Mouse (Mus musculus) adipocyte (in vitro differentiated cells): ENCODE data around the gene Hcrt.

ENCODE experiments used
- DNase-seq: peaks from one replicate; pipeline ENCODE4 v3.0.0-alpha.2; 2016; ENCODE audit warnings: low spot score

Hcrt gene

DNA sequence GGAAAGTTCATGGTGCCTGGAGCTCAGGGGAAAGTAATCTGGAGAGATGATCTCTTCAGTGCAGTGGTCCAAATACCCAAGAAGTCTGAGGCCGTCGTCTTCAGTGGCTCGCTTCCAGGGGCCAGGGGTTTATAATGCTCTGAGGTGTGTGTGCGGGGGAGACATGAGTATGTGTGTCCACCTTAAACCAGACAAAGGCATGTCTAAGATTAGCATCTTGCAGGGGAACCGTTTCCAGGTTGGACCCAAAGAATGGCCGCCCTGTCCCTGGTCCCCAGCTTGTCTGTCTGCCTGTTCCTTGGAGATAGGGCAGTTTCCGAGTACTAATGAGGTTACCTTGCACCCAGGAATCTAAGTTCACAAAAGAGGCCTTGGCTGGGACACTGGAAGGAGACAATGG is at the start of gene Hcrt:
TSS of gene Hcrt (minus strand) at position 101 of the 400 bp plus-strand sequence.
- DNase-seq, result no peak

DNA sequence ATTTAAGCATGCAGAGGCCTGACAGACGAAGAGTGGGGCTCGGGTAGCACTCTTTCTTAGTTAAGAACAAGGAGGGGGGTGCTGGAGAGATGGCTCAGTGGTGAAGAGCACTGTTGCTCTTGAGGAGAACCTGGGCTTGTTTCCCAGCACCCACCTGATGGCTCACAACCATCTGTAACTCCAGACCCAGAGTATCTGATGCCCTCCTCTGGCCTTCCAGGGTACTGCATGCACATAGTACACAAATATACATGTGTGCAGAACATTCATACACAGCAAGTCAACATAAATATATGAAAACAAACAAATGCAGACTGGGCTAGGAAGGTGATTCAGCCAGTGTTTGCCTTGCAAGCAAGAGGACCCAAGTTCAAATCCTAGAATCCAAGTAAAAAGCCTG is 48.4 kb upstream of the Hcrt start:
- DNase-seq, result no peak

DNA sequence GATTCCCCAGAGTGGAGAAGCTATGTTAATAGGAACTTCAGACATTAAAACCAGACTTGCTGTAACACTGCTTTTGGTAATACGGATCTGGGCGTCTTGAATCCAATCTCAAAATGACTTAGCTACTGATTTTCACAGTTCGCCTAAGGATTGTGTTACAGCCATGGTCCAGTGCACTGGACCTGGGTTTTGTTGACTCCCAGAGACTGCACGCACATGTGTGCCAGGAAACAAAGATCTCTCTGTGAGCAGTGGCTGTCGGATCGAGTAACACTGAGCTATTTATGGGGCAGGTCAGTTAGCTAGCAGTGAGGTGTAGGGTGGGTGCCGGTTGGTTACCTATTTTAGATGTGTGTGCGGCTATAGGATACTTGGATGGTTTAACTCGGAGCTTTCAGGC is 47.8 kb upstream of the Hcrt start:
- DNase-seq, result no peak

DNA sequence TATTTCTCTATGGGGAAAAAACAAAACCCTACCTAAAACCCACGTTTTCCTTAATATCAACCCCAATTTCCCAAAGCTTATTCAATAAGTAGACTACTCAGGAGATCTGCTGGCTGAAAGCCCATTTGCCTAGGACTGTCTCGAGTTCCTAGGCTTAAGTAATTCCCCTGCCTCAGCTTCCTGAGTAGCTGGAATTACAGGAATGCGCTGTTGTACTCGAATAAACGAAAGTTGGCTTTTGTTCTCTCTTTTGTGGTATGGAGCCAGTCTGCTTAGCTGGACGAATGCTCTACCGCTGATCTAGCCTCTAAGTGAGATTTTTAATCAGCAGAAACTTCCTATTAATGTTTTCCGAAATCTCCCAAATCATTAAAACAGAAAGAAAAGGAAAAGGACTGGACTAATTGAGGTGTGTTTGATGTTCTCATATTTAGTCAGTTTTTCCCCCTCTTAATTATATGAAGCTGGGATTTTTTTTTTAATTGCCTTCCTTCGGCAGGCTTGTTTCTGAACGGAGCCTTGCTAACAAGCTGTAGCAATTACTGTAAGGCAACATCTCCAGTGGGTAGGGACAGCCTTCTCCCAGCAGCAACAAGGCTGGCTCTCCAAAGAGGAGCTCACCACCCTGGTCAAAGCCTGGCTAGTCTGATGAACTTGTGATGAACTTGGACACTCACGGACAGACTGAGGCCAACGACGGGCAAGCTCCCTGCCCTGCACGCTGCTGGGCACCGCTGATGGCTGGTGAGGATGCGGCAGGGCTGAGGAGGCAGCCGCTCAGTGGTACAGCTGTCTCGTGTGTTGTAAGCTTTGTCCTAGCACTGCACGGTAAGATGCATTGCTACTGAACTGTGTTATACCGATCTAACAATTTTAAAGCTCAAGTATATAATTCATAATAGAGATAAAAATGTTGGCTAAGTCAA is 43.9 kb upstream of the Hcrt start:
- DNase-seq, result no peak

DNA sequence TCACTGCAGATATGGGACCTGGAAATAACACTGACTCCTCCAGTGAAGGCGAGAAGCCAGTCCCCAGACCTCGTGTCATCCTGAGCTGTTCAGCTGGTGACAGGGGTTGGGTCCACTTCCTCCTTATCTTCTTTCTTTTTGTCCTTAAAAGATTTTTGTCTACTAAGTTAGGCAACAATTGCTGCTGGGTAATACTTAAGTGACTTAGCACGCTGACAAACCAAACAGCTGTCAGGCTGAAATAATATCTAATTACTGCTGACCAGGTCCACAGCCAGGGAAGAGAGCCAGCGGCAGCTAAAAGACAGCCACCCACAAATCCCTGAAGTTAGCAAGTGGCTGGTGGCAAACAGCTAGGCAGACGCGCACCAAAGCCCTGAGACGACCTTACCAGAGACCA is 42.8 kb upstream of the Hcrt start:
- DNase-seq, result no peak

DNA sequence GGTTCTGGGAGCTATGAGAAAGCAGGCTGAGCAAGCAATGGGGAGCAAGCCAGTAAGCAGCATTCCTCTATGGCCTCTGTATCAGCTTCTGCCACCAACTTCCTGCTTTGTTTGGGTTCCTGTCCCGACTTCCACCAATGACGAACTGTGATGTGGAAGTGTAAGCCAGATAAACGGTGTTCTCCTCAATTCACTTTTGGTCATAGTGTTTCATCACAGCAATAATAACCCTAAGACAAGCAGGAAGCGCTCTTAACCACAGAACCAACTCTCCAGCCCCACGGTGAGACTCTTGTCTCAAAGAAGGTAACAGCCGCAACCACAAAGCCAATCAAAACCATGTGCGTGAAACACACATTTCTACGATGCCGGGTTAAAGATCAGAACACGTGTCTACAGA is 41.7 kb upstream of the Hcrt start:
- no peak for DNase-seq

DNA sequence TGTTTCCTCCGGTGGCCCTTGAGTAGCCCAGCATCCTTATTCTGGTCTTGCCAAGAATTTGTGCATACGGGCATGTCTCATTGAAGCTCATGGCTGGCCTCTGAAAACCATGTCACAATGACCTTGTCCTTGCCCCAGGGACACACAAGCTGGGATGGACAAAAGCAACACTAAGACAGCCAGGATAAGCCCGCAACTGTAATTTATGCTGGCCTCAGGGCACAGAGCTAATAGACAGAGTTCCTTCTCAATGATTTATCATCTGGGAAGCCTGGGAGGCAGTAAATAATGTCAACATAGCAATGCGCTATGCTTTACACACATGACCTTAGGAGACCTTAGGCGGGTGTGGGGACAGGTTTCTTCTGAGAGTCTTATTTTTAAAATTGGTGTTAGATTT is 36.7 kb upstream of the Hcrt start:
- DNase-seq, result no peak

DNA sequence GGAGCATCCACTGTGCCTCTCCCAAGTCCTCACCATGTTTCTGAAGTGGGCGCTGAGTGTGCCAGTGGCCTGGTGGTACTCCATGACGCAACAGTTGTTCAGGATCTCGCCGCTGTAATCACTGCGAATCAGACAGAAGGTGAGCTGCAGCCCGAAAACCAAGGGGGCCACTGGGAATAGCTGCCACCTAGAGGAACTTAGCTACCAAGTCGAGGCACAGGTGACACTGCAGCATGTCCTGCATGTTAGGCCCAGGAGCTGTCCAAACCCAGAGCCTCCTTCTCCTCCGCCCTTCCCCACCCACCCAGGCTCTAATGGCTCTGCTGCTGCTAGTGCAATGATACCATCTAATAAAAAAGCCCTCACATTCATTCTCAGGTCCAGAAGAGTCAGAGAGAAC is 33.9 kb upstream of the Hcrt start:
- DNase-seq, result no peak

DNA sequence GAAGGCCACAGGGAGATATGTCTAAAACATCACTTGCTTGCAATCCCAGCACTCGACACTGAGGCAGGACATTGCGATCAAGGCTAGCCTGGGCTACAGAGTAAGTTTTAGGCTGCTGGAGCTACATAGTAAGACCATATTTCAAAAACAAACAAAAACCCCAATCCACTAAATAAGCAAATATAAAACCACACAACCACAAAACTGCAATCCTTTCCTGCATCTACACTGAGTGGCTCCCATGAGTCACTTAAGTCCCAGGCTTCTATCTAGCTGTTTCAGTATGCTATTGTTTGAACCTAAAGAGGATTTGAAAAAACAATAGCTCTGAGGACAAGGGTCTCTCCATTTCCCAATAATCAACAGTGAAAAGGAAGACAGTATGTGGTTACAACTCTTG is 32.7 kb upstream of the Hcrt start:
- DNase-seq, result no peak

DNA sequence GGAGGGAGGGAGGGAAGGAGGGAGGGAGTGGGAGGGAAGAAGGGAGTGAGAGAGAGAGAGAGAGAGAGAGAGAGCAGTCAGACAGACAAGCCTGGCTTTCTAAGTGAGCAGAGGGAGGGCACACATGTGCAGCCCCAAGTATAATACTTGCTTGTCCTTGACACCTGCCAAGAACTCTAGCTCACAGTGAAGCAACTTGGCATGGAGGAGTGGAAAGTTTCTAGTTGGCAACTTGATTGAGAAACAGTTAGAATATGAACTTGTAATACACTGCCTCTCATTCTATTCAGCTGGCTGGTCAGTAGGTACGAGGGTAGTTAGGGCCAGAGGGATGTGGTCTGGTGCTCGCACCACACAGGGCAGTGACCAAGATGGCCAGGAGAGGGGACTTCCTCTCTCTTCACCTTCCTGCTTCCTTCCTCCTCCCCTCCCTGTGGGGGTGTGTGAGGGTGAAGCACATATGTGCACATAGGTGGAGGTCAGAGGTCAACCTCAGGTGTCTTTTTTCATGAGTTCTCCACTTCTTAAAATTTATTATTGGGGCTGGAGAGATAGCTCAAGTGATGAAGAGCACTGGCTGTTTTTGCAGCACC is 28.8 kb upstream of the Hcrt start:
- peak; percentile 88 for DNase-seq

DNA sequence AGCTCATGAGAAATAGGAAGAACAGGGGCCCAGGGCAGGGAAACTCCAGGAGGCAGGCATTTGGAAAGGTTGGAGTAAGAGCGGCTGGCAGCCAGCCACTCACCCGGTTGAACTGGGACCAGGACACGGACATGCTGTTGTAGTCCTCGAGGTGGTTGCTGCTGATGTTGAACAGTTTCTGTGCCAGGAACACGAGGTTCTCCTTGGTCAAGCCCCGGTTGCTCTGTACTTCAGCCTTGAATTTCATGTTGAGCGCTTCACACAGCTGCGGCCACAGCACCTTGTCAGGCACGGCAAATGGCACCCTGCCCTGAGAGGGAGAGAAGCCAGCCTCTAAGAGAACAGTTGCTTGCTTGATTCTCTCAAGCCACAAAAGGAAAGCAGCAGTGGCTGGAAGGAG is 27.9 kb upstream of the Hcrt start:
- peak; percentile 79 for DNase-seq

DNA sequence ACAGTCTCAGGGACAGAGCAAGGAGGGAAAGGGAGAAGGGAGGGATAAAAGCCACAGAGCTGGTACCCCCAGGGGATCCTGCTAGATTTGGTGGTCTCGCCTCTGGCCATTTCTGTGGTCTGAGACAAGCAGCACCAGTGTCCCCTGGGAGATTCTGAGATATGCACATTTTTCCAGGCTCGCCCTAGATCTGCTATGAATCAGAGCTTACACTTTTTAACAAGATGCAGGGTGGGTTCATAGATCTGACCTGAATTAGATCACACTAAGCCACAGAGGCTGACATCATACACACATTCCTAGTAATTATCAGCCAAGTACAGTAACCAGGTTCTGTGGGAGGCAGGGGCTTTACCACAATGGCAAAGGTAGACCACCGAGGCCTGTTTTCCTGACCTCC is 27.0 kb upstream of the Hcrt start:
- DNase-seq, result no peak

DNA sequence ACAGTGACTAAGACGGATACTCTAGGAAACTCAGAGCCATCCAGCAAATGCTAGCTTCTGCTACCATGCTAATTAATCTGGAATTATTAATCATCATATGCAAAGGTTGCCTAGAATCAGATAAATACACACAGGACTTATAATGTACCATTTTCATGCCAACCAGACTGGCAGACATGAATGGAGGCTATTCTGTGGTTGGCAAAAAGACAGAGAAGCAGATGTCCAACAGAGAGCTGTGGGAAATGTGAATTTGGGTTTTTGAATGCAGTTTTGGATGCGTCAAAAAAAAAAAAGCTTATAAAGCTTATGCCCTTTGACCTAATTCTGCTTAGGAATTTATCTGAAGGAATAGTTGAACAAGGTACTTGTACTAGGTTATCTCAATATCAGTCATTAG is 23.0 kb upstream of the Hcrt start:
- no peak for DNase-seq

DNA sequence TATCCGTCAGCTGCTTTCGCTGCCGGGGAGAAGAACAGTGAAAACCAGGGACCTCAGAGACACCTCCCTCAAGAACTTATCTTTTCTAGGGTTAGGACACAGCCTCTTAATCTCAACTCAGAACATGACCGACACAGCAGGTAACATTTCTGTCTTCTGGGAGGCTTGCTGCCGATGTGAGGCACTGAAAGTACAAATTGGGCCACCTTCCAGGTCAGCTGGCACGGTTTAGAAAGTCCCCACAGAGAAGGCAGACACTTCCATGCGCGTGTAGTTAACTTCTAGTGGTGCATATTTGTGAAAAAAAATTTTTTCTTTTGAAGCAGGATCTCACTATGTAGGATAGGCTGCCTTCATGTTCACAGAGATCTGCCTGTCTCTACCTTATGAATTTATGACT is 21.6 kb upstream of the Hcrt start:
- DNase-seq, result no peak

DNA sequence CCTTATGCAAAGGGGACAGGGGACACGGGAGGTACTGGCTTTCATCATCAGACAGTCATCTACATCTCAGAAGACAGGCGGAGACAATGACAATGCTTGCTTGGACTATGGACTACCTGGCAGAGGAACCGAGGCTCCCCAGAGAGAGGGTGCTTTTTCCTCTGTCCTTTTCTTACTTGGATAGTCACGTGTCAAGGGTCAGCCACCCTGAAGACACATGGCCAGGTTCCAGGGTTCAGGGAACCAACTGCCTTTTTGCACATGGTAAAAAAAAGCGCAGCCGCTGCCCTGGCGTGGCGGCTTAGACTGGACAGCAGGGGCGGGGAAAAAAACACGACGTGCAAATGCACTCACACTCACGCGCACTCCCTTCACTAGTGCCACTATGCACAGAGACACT is 19.8 kb upstream of the Hcrt start:
- no peak for DNase-seq

DNA sequence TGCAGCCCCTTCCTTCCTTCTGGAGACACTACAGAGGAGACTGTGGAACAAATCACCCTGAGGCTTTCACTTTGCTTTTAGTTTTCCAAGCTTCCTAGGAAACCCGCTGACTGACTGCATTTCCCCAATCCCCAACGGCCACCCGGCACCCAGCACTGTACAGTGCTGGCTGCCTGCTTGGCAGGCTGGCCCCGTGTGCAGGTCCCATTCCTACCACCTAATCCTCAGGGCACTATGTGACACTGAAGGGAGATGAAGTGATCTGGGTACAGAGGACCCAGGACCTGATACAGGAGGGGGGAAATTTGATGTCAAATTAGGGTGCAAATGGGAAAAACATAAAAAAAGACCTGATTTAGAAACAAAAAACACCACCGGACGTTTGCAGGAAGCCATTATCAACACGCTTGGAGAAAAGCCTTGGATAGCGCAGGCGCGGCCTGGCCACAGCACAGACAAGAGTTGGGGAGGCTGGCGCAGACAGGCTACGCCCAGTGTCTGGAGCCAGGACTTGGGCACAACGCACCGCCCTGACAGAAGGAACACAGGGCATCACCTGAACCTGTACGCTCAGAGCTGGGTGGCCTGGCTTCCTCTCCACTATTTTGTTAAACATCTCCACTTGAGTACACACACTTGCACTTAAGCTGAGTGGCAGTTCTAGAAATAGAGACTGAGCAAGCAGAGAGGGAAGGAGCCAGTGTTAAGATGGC is 19.2 kb upstream of the Hcrt start:
- no peak for DNase-seq

DNA sequence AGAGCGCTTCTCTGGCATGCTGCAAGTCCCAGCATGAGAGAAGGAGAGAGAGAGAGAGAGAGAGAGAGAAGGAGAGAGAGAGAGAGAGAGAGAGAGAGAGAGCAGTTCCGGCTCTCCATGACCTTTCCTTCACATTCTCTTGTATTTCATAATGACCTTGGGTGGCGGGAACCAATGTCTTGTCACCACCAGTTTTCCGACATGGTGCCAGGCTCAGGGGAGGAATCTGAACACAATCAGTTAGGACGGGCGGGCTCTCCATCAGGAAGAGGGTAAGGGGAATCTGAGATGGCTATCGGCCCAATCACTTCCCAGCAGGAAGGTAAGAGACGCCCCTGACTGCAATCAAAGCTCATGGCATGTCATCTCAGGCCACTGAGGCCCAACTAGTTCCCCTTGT is 17.5 kb upstream of the Hcrt start:
- no peak for DNase-seq

DNA sequence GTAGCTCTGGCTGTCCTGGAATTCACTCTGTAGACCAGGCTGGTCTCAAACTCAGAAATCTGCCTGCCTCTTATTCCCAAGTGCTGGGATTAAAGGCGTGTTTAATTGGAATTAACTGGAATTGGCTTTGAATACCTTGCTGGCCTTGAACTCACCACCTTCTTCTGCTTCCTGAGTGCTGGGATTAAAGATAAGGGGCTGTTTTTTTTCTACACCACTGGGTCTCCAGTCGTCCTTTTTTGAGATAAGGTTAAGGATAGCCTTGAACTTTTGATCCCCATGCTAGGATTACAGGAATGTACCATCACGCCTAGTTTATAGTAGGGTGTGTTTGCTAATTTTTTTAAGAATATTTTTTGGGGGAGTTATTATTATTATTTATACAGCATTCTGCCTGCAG is 15.3 kb upstream of the Hcrt start:
- no peak for DNase-seq

DNA sequence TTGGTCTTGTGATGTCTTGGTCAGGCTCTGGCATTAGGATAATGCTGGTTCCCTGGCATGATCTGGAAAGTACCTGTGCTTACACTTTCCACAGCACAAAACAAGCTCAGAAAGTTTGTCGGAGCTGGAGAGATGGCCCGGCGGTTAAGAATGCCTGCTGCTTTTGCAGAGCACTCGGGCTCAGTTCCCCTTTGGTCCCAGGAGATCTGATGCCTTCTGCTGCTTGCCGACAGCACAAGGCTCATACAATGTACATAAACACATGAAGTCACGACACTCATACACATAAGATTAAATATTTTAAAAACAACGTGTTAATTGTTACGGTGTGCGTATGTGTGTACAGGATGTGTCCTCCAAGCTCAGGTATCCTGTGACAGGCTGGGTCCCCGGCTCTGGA is 13.2 kb upstream of the Hcrt start:
- DNase-seq, result no peak

DNA sequence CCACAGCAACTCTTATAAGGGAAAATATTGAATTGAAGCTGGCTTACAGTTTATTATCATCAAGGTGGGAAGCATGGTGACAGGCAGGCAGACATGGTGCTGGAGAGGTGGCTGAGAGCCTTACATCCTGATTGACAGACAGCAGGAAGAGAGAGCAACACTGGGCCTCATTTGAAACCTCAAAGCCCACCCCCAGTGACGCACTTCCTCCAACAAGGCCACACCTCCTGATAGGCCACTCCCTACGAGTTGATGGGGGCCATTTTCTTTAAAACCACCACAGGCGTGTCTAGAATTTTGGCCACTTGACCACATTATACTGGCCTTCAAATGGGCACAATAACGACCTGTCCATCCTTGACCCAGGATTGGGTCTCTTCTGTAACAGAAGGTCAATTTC is 11.5 kb upstream of the Hcrt start:
- DNase-seq, result no peak

DNA sequence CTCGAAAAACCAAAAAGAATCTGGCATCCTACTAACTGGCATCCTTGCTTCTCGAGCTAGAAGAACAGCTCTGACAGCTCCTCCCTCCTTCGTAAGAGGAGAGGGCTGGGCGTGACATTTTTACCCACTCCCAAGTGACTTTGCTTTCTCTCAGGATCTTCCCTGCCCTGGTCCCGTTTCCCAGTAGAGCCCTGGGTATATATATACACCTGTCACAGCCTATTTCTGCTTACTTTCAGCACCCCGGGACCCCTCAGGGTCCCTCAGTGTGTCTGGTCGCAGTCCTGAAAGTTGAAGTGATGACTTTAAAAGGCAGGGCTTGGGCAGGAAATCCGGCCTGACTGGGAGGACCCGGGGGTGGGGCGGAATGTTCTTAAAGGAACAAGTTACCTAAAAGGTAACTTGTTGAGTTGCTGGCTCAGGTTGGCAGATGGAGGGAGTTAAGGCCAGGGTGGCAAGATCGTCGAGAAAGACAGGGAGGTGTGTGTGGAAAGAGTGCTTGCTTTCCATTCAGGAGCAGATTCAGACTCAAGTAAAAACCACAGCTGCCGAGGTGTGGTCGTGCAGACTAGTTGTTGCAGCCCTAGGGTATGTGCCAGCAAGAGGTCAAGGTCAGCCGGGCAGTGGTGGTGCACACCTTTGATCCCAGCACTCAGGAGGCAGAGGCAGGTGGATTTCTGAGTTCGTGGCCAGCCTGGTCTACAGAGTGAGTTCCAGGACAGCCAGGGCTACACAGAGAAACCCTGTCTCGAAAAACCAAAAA is 8.1 kb upstream of the Hcrt start, which contains the start of gene Ghdc:
TSS of gene Ghdc (minus strand) at position 312 of the 763 bp plus-strand sequence.
- DNase-seq, result peak; percentile 81

DNA sequence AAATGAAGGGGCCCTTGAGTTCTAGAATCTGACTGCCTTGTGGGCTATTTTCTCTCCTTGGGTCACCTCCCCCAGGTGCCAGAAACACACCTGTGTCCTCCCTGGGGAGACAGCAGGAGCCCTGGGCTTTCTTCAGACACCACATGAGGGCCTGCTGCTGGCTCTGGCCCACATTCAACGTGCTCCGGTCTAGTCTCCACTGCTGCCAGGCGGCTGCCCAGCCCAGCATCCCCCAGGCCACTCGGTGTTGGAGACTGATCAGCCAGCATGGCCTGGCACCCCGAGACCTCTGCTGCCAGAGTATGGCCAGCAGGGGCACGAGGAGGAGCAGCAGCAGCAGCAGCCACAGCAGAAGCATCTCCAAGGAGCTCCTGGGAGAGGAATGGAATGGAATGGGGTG is 7.2 kb upstream of the Hcrt start:
- no peak for DNase-seq
